Mouse (Mus musculus) cerebellum, adult 9-10 months (tissue): Measurements from ENCODE around the gene Nek10.
"Not testable (repeated sequence)": the region's sequence is repeated elsewhere in the genome, so short reads cannot be mapped to it uniquely, and the experiment has no call there.

Source experiments
- DNase-seq: peaks from one replicate; pipeline ENCODE4 v3.0.0; 2022

Nek10 gene

DNA sequence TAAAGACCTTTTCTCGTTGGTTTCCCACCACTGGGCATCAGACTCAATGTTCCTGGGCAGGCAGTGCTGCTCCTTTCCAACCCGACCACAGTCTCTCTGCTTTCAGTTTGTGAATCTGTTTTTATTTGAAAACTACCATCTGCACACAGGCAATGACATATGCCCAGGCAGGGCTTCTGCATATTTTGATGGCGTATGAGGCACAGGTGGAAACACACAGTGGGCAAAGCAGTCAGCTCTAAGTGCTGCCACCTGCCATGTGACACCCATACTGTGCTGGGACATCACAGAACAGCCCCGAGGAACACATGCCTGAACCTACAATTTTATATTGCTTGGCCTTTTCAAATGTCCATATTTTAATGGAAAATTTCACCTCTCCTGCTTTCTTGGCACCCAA, 68.5 kb downstream of the Nek10 start:
- peak; percentile 74 for DNase-seq

DNA sequence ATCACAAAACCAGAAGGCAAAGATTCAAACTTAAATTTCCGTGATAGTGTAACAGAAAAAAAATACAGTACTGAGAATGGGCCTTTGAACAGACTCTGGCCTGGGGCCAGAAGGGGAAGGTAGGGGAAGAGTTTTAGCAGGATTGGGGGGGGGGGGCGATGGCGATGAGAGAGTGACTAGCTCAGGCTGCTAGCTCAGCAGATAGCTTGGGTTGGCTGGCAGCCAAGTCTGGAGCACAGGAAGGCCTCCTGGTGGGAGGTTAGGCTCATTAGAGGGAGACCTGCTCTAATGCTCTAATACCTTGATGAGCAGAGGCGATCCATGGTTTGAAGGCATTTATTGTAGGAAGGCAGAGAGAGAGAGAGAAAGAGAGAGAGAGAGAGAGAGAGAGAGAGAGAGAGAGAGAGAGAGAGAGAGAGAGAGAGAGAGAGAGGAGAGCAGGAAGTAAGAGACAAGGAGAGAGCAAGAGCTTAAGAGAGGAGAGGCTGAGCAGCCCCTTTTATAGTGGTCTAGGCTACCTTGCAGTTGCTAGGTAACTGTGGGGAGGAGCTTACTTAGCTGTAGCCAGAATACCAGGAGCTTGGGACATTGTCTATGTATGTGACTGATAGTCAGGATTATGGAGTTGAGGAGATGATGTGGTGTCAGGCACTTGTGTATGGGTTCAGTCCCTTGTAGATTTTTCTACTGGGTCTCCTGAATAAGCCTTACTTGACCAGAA, 90.9 kb downstream of the Nek10 start:
- peak; percentile 33 for DNase-seq

DNA sequence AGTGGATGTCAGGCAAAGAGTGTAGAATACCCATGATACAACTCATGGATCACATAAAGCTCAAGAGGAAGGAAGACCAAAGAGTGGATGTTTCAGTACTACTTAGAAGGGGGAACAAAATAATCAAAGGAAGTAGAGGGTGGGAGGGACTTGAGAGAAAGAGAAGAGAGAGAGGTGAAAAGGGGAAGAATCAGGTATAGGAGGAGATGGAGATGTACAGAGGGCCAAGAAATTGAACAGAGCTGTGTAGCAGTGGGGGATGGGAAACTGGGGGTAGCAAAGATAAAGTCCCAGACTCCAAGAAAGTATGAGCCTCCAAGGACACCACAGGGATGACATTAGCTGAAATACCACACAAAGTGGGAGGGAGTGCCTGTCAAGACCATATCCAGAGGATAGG, 91.6 kb downstream of the Nek10 start:
- DNase-seq, result no peak

DNA sequence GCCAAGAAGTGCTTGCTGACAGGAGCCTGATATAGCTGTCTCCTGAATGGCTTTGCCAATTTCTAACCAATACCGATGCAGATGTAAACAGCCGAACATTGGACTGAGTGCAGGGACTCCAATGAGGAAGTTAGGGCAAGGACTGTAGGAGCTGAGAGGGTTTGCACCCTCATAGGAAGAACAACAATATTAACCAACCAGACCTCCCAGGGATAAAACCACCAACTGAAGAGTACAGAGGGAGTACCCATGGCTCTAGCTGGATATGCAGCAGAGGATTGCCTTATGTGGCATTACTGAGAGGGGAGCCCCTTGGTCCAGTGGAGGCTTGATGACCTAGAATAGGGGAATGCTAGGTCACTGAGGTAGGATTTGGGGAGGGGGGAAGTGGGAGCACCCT, 92.1 kb downstream of the Nek10 start:
- DNase-seq, result no peak

- no peak for DNase-seq
Observed at GRCm38 (mm10) chr14:14896399-14897136, 93.4 kb downstream of the Nek10 start.

DNA sequence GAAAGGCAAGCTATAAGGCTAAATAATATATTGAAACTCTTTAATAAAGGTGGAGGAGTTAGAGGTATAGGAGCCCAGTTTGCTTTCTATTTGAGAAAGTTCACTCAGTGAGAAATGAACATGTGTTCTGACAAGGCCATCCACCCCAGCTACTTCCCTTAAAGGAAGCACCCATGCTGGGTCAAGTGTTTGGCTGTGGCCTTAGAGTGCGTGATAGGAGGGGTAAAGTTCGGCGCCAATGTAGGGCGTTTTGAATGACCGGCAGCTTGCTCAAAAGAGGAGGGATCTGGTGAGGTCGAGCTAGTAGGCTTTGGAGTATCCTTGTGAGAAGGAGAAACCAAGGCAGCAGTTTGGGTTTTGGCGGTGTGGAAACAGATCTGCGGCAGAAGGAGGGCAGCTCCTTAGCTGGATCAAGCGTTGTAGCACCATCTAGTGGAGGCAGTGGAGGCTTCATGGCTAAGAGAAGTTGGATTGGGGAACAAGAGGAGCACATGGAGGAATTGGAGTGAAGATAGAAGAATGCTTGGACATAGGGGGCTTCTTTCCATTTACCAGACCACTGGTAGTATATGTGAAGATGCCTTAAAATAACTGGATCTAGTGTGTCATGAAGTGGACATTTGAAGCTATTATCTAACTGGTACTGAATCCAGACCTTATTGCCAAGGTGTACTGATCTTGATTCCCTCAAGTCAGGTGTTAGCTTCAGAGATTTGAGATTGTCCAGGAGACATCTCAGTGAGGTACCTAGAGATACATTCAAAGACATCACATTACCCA, 101.7 kb downstream of the Nek10 start:
- DNase-seq, result peak; percentile 80

DNA sequence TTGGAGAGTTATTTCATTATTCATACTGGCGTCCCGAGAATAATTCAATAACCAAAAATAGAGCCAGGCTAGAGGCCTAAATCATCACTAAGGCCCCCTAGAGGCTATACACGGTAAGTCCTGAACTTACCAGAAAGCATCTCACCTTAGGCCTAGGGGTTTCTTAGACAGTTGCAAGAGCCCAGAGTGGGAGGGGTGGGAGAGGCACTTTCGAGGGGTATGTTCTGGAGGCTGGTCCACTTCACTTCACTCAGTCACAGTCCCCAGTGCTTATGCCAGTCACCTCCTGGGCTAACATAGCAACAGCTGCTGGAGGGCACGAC, 102.3 kb downstream of the Nek10 start:
- DNase-seq, result no peak

DNA sequence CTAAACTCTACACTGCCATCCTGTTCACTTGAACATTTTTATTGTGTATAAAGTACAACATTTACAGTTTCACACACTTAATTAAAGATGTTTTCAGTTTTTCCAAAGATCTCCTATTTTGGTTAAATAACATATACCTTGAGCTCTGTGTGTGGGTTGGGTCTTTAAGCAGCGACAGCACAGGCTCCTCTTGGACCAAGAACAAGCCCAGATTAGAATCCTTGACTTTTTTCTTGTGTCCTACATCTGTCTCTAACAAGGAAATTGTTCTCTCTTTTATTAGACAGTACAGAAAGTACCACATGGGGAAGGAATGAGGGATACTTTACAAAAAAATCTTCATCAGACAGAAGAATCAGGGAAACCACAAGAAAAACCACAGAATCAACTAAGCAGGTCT, 122.4 kb downstream of the Nek10 start:
- no peak for DNase-seq

DNA sequence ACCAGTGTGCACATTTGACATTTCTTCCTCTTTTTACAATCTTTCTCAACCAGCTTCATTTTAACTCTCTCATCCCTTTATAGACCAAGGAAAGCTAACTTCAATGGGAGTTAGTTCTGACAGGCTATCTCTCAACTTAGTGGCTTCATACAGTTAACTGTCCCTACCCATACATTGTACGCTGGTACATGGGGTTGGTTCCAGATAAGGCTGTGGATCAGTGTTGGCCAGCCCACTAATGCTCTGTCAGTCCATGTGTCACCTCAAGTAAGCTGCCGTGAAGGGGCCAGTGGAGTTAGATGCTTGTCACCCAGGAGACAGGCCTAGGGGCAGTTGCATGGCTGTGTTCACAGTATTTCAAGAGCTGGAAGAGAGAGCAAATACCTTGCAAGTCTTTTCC, 124.3 kb downstream of the Nek10 start:
- DNase-seq, result no peak

DNA sequence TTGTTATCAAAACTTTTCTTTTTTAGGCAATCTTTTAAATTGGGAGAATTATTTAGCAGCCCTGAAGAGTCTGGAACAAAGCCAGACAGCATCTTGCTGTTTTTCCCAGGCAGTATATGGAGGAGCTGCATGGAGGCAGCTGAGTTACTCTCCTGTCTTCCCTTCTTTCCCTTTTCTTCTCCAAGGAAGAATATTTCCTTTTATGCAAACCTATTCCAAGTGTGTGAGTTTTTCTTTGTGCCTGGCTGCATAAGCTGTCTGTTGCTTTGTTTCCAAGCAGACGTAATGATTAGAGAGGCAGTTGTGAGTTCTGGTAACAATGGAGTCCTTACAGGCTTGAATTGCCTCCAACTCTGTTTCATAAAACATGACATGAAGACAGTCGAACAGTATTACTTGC, 131.8 kb downstream of the Nek10 start:
- no peak for DNase-seq

DNA sequence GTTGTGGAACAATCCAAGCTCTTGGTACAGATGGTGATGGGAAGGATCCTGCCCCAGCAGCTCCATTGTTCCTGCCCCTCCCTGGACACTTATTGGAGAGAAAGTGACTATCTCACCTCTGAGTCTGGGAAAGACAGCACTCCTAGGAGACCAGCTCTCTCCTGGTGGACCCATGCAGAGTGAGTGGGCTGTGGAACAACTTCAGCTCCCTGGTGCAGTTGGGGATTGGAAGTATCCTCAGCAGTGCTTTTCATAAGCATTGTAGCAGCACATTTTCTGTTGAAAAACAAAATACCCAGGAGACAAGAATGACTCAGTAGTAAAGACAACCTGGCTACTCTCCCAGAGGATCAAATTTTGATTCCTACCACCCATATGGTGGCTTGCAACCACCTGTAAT, 142.7 kb downstream of the Nek10 start:
- DNase-seq, result no peak

DNA sequence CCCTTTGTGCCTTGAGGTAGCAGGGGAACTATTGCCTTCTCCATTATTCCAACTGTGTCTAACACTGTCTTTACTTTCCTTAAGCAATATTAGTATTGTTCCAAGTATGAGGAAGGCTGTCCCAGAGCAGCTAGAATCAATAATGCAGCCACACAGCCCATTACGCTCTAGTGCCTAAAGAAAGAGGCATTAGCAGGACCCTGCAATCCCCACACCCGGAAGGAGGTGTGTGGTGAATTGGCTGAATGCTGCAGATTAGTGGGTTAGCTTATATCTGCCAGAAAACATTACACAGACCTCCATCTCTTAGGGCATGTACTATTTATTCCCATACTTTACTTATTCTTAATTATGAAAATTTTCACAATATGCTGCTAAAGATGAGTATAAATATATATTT, 145.8 kb downstream of the Nek10 start:
- DNase-seq, result no peak

DNA sequence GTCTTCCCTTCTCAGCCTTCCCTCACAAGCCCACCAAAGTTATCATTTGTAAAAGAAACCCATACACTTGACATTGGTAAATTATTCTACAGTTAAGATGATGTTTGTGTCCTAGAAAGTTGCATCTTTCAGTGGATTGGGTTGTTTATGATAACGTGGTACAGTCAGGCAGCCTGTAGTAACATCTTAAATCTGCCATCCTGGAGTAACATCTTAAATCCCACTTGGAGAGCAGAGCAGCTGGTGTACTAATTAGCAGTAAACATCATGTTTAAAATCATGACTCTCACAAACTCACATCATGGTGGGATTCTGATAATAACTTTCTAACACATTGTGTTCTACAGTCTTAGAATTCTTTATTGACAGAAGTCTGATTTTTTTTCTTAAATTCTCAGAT, 148.6 kb downstream of the Nek10 start:
- no peak for DNase-seq

DNA sequence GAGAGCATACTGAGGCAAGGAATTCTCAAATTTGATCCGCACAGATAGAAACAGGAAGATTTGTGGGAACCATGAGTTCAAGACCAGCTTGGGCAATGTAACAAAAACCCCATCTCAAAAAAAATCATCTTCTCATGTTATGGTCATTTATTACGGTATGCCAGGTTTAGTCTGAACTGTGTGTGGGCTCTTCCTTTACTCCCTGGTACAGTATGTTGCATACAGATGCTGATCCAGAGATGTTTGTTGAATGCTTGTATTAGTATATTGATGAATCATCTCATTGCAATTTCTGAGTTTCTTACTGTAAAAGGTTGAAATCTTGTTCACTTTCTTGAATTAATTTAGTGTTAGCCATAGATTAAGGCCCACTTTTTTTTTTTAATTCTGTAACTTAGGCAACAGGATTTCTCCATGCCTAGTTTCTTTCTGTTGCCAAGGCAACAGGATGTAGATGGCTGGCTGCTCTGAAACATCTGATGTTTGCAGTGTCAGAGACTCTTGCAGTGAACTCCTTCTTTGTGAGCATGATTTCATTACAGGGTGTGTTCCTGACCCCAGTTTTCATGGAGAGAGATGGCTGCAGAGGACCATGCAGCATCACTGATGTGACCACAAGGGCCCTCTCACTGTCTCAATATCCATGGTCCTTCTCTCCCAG, 156.7 kb downstream of the Nek10 start:
- no peak for DNase-seq

DNA sequence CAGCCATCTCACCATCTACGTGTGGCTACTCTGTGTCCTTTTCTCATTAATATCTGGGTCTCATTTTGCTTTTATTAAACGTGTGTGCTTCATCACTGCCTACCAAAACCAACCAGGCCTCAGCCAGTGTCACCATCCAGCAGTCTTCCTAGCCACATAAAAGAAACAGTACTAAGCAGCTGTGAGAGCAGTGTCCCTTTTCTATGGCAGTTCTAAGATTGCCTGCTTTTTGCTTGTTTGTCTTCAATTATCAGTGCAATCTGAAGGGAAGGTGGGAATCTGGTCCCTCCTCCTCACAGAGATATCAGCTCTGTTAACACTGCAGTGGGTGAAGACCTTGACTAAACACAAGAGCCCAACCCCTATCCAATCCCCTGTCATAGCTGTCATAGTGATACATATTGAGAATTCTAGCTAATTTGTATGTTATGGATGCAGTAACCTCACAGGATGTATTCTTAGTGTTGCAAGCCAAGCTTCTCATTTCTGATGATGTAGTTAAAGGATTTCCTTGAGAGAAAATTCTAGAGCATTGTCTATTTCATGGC, 157.3 kb downstream of the Nek10 start:
- no peak for DNase-seq

DNA sequence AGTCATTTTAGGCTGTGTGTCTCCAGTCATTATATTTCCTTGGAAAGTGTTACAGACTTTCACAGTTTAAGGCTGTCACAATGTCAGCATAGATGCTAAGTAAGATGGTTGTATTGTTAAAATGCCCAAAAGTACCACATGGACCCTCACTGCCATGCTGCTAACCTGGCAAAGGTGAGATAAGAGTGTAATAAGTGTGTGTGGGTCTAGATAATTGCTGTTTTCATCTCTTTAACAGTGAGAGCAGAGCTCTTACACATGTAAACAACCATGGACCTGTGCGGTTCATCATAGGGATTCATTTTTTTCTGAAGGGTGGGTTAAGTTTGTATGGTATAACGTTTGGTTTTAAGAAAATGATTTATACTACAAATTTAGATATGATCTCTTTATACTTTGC, 167.4 kb downstream of the Nek10 start:
- DNase-seq, result no peak

DNA sequence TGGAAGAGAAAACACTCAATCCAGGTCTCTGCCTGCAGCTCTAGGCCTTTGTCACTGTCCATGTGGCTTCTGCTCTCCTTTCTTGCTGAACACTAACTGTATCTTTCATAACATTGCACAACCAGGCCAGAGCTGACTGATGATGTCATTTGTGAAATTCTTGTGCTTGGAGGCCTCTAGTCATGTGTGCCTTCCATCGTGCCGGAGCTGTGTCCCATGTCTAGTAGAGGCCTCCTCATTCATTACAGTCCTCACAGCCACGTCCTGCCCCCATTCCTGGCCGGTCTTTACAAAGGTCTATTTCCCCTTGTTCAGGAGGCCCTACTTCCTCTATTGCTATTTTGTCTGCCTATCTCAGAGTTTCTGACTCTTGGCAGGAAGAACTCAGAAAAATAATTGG, 167.8 kb downstream of the Nek10 start:
- no peak for DNase-seq

DNA sequence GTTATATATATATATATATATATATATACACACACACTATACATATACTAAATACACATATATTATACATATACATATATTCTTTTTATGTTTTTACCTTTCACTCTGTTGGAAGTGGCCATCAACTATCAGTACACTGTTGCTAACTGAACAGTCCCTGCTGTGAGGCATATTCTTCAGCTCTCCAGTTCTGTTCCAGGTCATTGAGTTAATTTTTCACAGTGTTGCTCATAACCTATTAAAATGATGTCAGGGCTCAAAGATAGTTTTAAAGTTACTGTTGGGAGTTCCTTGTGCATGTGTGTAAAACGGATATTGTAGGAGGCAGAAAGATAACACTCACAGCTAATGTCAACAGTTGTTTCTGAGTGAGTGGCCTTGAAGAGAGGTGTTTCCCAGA, 170.9 kb downstream of the Nek10 start:
- DNase-seq, result no peak

GRCm38 (mm10) chr14:14984106-14984505, 180.9 kb downstream of the Nek10 start:
- not testable (repeated sequence) for DNase-seq

DNA sequence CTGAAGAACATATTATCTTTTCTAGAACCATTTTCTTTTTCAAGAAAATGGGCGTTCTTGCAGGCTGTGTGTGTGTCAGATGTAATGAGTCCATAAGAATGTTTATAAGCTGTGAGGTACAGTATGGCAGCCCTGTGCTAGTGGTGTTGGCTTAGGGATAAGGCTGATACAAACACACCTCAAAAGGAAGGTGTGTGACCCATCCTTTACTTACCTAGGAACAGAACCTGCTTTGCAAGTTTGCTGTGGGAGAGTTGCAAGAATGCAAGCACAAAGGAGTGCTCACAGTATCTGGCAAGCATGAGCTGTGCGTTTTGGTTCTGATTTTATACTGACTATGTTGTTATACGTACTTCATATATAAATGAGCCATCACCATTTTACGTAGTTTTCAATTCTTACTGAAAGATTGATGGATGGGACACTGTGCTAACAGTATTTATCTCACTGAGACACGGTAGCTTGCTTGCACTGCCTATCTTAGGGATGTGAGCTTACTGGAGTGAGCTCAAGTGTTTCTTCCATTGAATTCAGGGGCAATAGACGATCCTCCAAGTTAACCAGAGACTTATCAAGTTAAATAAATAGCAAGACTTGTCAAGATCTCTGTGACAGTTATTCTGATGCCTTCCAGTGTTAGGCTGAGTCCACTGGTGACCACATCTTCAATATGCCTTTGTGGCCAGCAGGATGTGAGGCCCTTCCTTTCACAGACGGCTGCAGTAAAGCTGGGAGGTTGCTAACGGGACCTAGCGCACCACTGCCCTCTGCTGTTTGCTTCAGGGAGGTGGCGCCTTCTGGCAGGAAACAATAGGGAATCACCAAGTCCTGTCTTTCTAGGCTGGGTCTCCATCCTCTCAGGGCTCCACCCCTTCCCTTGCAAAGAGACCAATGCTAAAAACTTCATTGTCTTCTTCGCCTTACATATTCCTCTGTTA, 181.8 kb downstream of the Nek10 start:
- peak; percentile 53 for DNase-seq

GRCm38 (mm10) chr14:14987403-14987802, 184.2 kb downstream of the Nek10 start:
- DNase-seq, result no peak

DNA sequence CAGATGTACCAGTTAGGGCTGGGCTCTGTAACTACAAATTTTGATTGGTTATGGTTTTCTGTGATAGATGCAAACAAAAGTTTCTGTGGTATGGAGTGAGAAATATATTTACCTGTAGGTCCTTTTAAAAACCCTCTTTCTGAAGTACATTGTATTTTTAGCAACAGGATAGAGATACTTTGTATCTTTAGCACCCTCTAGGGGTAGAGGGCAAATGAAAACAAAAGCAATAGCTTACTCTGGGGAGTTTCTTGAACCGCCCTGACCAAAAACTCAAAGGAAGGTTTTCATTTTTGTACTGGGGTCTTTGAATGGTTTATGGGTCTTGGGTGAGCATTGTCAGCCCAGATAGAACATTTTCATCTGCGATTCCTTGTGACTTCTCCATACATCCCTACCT, 188.4 kb downstream of the Nek10 start:
- no peak for DNase-seq
